In genomic region chr7:84370911-84371592, GRCm38 (mm10) we compare ENCODE assay signal across 19 mouse cellular contexts. TPM values are rescaled to one million over a fixed set of nuclear protein-coding genes. Genes with fewer than 3 reads are reported as not detected.
DNase-seq lines count a peak whose midpoint lies in the region; ATAC-seq and TF ChIP-seq lines count a peak whose summit lies in the region.
"Had no signal": no experiment of that assay in that cellular context is flagged by ENCODE, and none has a peak within 500 bp of the region (broad histone marks: within the 10 kb centered on the region; RNA-seq: fewer than 3 reads in every experiment).

No protein-coding gene starts in this region.

- no peaks in the 10 kb centered on the region for H3K27me3 ChIP-seq in midbrain, embryonic 13.5 days
- H3K27me3 ChIP-seq in midbrain, embryonic 11.5 days (ENCODE audit: control insufficient read depth, insufficient read depth, low read length), result no peaks in the 10 kb centered on the region
- no peaks in the 10 kb centered on the region for H3K27me3 ChIP-seq in kidney, embryonic 15.5 days
- H3K27me3 ChIP-seq: embryonic facial prominence, embryonic 12.5 days; intestine, embryonic 15.5 days; limb, embryonic 12.5 days; liver, embryonic 15.5 days had no signal

- peak overlapping the region; percentile 22 for H3K4me2 ChIP-seq in midbrain, embryonic 13.5 days (replicated peaks)
- H3K4me2 ChIP-seq in midbrain, embryonic 11.5 days, result no peak overlapping the region
- H3K4me2 ChIP-seq in kidney, embryonic 15.5 days, result no peak overlapping the region
- H3K4me2 ChIP-seq: embryonic facial prominence, embryonic 12.5 days; intestine, embryonic 15.5 days; limb, embryonic 12.5 days; liver, embryonic 15.5 days had no signal

- peak overlapping the region; percentile 79 for H3K27ac ChIP-seq in midbrain, embryonic 13.5 days
- no peak overlapping the region for H3K27ac ChIP-seq in midbrain, embryonic 11.5 days (ENCODE audit: low read depth, low read length)
- H3K27ac ChIP-seq in left cerebral cortex, adult 2 months, result peak overlapping the region; percentile 89
- H3K27ac ChIP-seq in kidney, embryonic 15.5 days, result no peak overlapping the region
- H3K27ac ChIP-seq: embryonic facial prominence, embryonic 12.5 days; intestine, embryonic 15.5 days; limb, embryonic 12.5 days; liver, embryonic 15.5 days had no signal

- peaks cover 38% of the 10 kb centered on the region for H3K4me1 ChIP-seq in midbrain, embryonic 13.5 days (replicated peaks)
- no peaks in the 10 kb centered on the region for H3K4me1 ChIP-seq in midbrain, embryonic 11.5 days (ENCODE audit: control insufficient read depth, insufficient read depth, low read length)
- H3K4me1 ChIP-seq in kidney, embryonic 15.5 days, result no peaks in the 10 kb centered on the region
- H3K4me1 ChIP-seq: embryonic facial prominence, embryonic 12.5 days; intestine, embryonic 15.5 days; limb, embryonic 12.5 days; liver, embryonic 15.5 days had no signal

- intact Hi-C loops in left cerebral cortex, adult 2 months (cut with DNase I), result loop anchor here (2.0 to 5.0 kb wide), 2 partner anchors 38 to 76 kb away; no protein-coding TSS in a partner anchor

- no peaks in the 10 kb centered on the region for H3K9me3 ChIP-seq in midbrain, embryonic 13.5 days
- H3K9me3 ChIP-seq in midbrain, embryonic 11.5 days (ENCODE audit: control insufficient read depth, low read length), result no peaks in the 10 kb centered on the region
- H3K9me3 ChIP-seq in kidney, embryonic 15.5 days (replicated peaks), result no peaks in the 10 kb centered on the region
- H3K9me3 ChIP-seq: embryonic facial prominence, embryonic 12.5 days; intestine, embryonic 15.5 days; limb, embryonic 12.5 days; liver, embryonic 15.5 days had no signal

- no peak overlapping the region for H3K9ac ChIP-seq in midbrain, embryonic 13.5 days (replicated peaks)
- no peak overlapping the region for H3K9ac ChIP-seq in midbrain, embryonic 11.5 days (ENCODE audit: low read length)
- no peak overlapping the region for H3K9ac ChIP-seq in kidney, embryonic 15.5 days
- H3K9ac ChIP-seq: embryonic facial prominence, embryonic 12.5 days; intestine, embryonic 15.5 days; limb, embryonic 12.5 days; liver, embryonic 15.5 days had no signal

- peak; percentile 67 to 81 for DNase-seq in frontal cortex, adult 2 months (ENCODE audit: extremely low spot score in 1 of 2, low spot score in 1 of 2)
- no peak for DNase-seq in frontal cortex, postnatal 10 days (ENCODE audit: low spot score in 2 of 2)
- DNase-seq in midbrain, embryonic 11.5 days (ENCODE audit: low spot score, missing footprints), result no peak
- DNase-seq in left cerebral cortex, adult 2 months (ENCODE audit: extremely low spot score in 1 of 2, low spot score in 2 of 2), result peak in 1 of 2 experiments; percentile 46
- DNase-seq in right cerebral cortex, postnatal 25 days, result peak; percentile 51
- DNase-seq in kidney, postnatal 25 days, result no peak
- DNase-seq: adrenal gland, postnatal 36 days; cerebellum, postnatal 25 days; kidney, postnatal 36 days; lung, postnatal 14 days; retina, postnatal 1 day; thymus, adult 2 months had no signal

- 86% methylated on average over 6 of the region's 6 CpGs for WGBS in midbrain, embryonic 13.5 days
- WGBS in midbrain, embryonic 11.5 days, result 82% methylated on average over 6 of the region's 6 CpGs
- WGBS in kidney, embryonic 15.5 days, result 91% methylated on average over 6 of the region's 6 CpGs

- H3K4me3 ChIP-seq in midbrain, embryonic 13.5 days (replicated peaks), result no peak overlapping the region
- H3K4me3 ChIP-seq in midbrain, embryonic 11.5 days (ENCODE audit: low read depth, low read length), result no peak overlapping the region
- H3K4me3 ChIP-seq in left cerebral cortex, adult 2 months, result peak overlapping the region; percentile 48
- no peak overlapping the region for H3K4me3 ChIP-seq in kidney, embryonic 15.5 days (replicated peaks)
- H3K4me3 ChIP-seq: embryonic facial prominence, embryonic 12.5 days; intestine, embryonic 15.5 days; limb, embryonic 12.5 days; liver, embryonic 15.5 days had no signal

- no peak for TF ChIP-seq CTCF in left cerebral cortex, adult 2 months (IDR thresholded peaks at IDR 0.05)

- ATAC-seq in midbrain, embryonic 13.5 days, result no peak
- no peak for ATAC-seq in midbrain, embryonic 11.5 days (ENCODE audit: low FRiP score)
- no peak for ATAC-seq in kidney, embryonic 15.5 days (replicated peaks; ENCODE audit: low FRiP score)
- ATAC-seq: intestine, embryonic 15.5 days had no signal

- 0 out of 2 replicates have a peak, but pooled peaks cover 7% of the 10 kb centered on the region for H3K36me3 ChIP-seq in midbrain, embryonic 13.5 days
- H3K36me3 ChIP-seq in midbrain, embryonic 11.5 days (ENCODE audit: control insufficient read depth, insufficient read depth, low read length), result no peaks in the 10 kb centered on the region
- no peaks in the 10 kb centered on the region for H3K36me3 ChIP-seq in kidney, embryonic 15.5 days
- H3K36me3 ChIP-seq: embryonic facial prominence, embryonic 12.5 days; intestine, embryonic 15.5 days; limb, embryonic 12.5 days; liver, embryonic 15.5 days had no signal

RNA-seq across cellular contexts. Expression of gene Arnt2, which starts 38.9 kb away (rescaled TPM):
- polyA plus RNA-seq in frontal cortex, adult 2 months (2012; rRNA removed), result 128 and 154 TPM in 2 replicates
- 74.5 and 77.1 TPM in 2 replicates for polyA plus RNA-seq in midbrain, embryonic 13.5 days (2015; fragmentation: Nextera tagmentation; extraction: Ambion mirVana)
- 34.9 and 36.4 TPM in 2 replicates for polyA plus RNA-seq in midbrain, embryonic 11.5 days (2014; fragmentation: Nextera tagmentation; extraction: Ambion mirVana)
- 100 to 1,000 TPM; 253 to 266 TPM for total RNA-seq in left cerebral cortex, adult 2 months (2021)
- 10.5 and 12.2 TPM in 2 replicates for polyA plus RNA-seq in kidney, embryonic 15.5 days (2015; fragmentation: Nextera tagmentation; extraction: Ambion mirVana)
- total RNA-seq: MEL had no signal

Comparison
In these comparisons a context has a peak if more than half of its experiments do, and no peak if none do; other contexts are left out.
1. DNase-seq: peak in frontal cortex, adult 2 months (2 of 2) and right cerebral cortex, postnatal 25 days (single experiment); none in frontal cortex, postnatal 10 days (0 of 2), midbrain, embryonic 11.5 days (single experiment) and kidney, postnatal 25 days (0 of 2).
2. H3K27ac ChIP-seq: peak in midbrain, embryonic 13.5 days (single experiment) and left cerebral cortex, adult 2 months (single experiment); none in midbrain, embryonic 11.5 days (single experiment) and kidney, embryonic 15.5 days (single experiment).